Mouse (Mus musculus) heart, postnatal 4 days (tissue): ENCODE data around the gene Rpusd3. TPM values are rescaled to one million over a fixed set of nuclear protein-coding genes. Genes with fewer than 3 reads are reported as not detected.

Source experiments
- DNase-seq: peaks from one replicate; pipeline ENCODE4 v3.0.0; 2021
- total RNA-seq, 2 experiments: library from RNA; stranded (reverse); gene quantifications; 2 replicates each; pipeline ENCODE4 v1.2.3; 2021

Gene Rpusd3
- total RNA-seq = 1 to 10 TPM; 7.1 to 7.9 TPM

GRCm38 (mm10) chr6:113419199-113419587 lies at the start of gene Rpusd3:
Gene Rpusd3, minus strand, starts transcription at chr6:113419340.
- peak; percentile 100 for DNase-seq

GRCm38 (mm10) chr6:113468512-113468911 lies 49.4 kb upstream of the Rpusd3 start:
- no peak for DNase-seq

- DNase-seq = no peak
Observed at GRCm38 (mm10) chr6:113465602-113466001, 46.5 kb upstream of the Rpusd3 start.

- no peak for DNase-seq
Observed at GRCm38 (mm10) chr6:113464040-113464439, 44.9 kb upstream of the Rpusd3 start.

GRCm38 (mm10) chr6:113458635-113459034 lies 39.5 kb upstream of the Rpusd3 start:
- no peak for DNase-seq

- no peak for DNase-seq
Observed at GRCm38 (mm10) chr6:113457952-113458534, 38.9 kb upstream of the Rpusd3 start, which contains the start of gene Il17re. Gene Il17re, plus strand, starts transcription at chr6:113458484.

- no peak for DNase-seq
Observed at GRCm38 (mm10) chr6:113455007-113455406, 35.9 kb upstream of the Rpusd3 start.

- DNase-seq = no peak
Observed at GRCm38 (mm10) chr6:113451839-113452238, 32.7 kb upstream of the Rpusd3 start.

- no peak for DNase-seq
Observed at GRCm38 (mm10) chr6:113447639-113448038, 28.5 kb upstream of the Rpusd3 start.

- DNase-seq = no peak
Observed at GRCm38 (mm10) chr6:113444207-113444965, 25.2 kb upstream of the Rpusd3 start.

GRCm38 (mm10) chr6:113443091-113443490 lies 24.0 kb upstream of the Rpusd3 start:
- DNase-seq = no peak

- DNase-seq = peak; percentile 92
Observed at GRCm38 (mm10) chr6:113442442-113443090, 23.4 kb upstream of the Rpusd3 start, which contains the start of gene Jagn1. Gene Jagn1, plus strand, starts transcription at chr6:113442569.

GRCm38 (mm10) chr6:113442087-113442441 lies 22.9 kb upstream of the Rpusd3 start:
- no peak for DNase-seq

GRCm38 (mm10) chr6:113441147-113441680 lies 22.1 kb upstream of the Rpusd3 start:
- DNase-seq = peak; percentile 80

GRCm38 (mm10) chr6:113440686-113441085 lies 21.5 kb upstream of the Rpusd3 start:
- no peak for DNase-seq

GRCm38 (mm10) chr6:113438721-113439430 lies 19.7 kb upstream of the Rpusd3 start:
- DNase-seq = no peak

GRCm38 (mm10) chr6:113437135-113437534 lies 18.0 kb upstream of the Rpusd3 start:
- no peak for DNase-seq

GRCm38 (mm10) chr6:113435664-113436205 lies 16.6 kb upstream of the Rpusd3 start, which contains the start of gene Cidec:
Gene Cidec, minus strand, starts transcription at chr6:113435760.
- DNase-seq = no peak

- DNase-seq = no peak
Observed at GRCm38 (mm10) chr6:113434691-113435090, 15.6 kb upstream of the Rpusd3 start.

- no peak for DNase-seq
Observed at GRCm38 (mm10) chr6:113433661-113434060, 14.5 kb upstream of the Rpusd3 start.

- DNase-seq = no peak
Observed at GRCm38 (mm10) chr6:113431801-113432200, 12.7 kb upstream of the Rpusd3 start.

GRCm38 (mm10) chr6:113430846-113431245 lies 11.7 kb upstream of the Rpusd3 start:
- DNase-seq = no peak
